Mouse (Mus musculus): ENCODE measurements around the gene Ctdsp2.

GRCm38 (mm10) chr10:126981746-126982145 is 3.2 kb downstream of the Ctdsp2 start:
- TF ChIP-seq CTCF (IDR thresholded peaks at IDR 0.05; ENCODE audit: control insufficient read depth, insufficient read depth, insufficient read length), result no peak
- no peak for TF ChIP-seq MYOD1 (IDR thresholded peaks at IDR 0.05; ENCODE audit: control insufficient read depth, insufficient read length, low read depth)
- no peak for TF ChIP-seq USF1 (IDR thresholded peaks at IDR 0.05; ENCODE audit: low read depth)
